Mouse (Mus musculus) spleen, postnatal 0 days (tissue): ENCODE measurements around the gene Cysrt1. TPM values are rescaled to one million over a fixed set of nuclear protein-coding genes. Genes with fewer than 3 reads are reported as not detected.

Source experiments
- polyA plus RNA-seq: library from polyadenylated mRNA; unstranded; fragments of >200 nt; fragmentation: Nextera tagmentation; extraction: Ambion mirVana; gene quantifications from 2 replicates; pipeline ENCODE4 v1.2.1, GENCODE M21; 2015

Gene Cysrt1
- not detected in 2 replicates for polyA plus RNA-seq

GRCm38 (mm10) chr2:25242101-25242506 is at the start of gene Cysrt1, which contains the start of gene Rnf208:
Gene Cysrt1, minus strand, starts transcription at chr2:25242452.
Gene Rnf208, plus strand, starts transcription at chr2:25242255.

GRCm38 (mm10) chr2:25289651-25290050 is 47.4 kb upstream of the Cysrt1 start, which contains the start of gene Lrrc26:
Gene Lrrc26, plus strand, starts transcription at chr2:25289915.

GRCm38 (mm10) chr2:25287927-25288649 is 45.8 kb upstream of the Cysrt1 start, which contains the start of gene Tmem210:
Gene Tmem210, plus strand, starts transcription at chr2:25288145.

GRCm38 (mm10) chr2:25271827-25272511 is 29.7 kb upstream of the Cysrt1 start, which contains the start of the genes Ssna1 and Anapc2:
Gene Ssna1, minus strand, starts transcription at chr2:25272438.
Gene Anapc2, plus strand, starts transcription at chr2:25272478.

GRCm38 (mm10) chr2:25262291-25262767 is 20.1 kb upstream of the Cysrt1 start, which contains the start of gene Tprn:
Gene Tprn, plus strand, starts transcription at chr2:25262618.

GRCm38 (mm10) chr2:25255284-25255779 is 13.1 kb upstream of the Cysrt1 start, which contains the start of gene Tmem203:
Gene Tmem203, plus strand, starts transcription at chr2:25255439.

GRCm38 (mm10) chr2:25246183-25247072 is 4.2 kb upstream of the Cysrt1 start, which contains the start of gene AL732309.1:
Gene AL732309.1, minus strand, starts transcription at chr2:25246863.

GRCm38 (mm10) chr2:25236614-25237013 is 5.6 kb downstream of the Cysrt1 start, which contains the start of gene Rnf224:
Gene Rnf224, minus strand, starts transcription at chr2:25236787.

GRCm38 (mm10) chr2:25234050-25234449 is 8.2 kb downstream of the Cysrt1 start, which contains the start of gene Slc34a3:
Gene Slc34a3, minus strand, starts transcription at chr2:25234364.

GRCm38 (mm10) chr2:25224492-25224765 is 17.8 kb downstream of the Cysrt1 start, which contains the start of gene Tubb4b:
Gene Tubb4b, minus strand, starts transcription at chr2:25224702.

GRCm38 (mm10) chr2:25218445-25218844 is 23.8 kb downstream of the Cysrt1 start, which contains the start of gene Fam166a:
Gene Fam166a, plus strand, starts transcription at chr2:25218745.

GRCm38 (mm10) chr2:25214444-25214843 is 27.8 kb downstream of the Cysrt1 start, which contains the start of gene Stpg3:
Gene Stpg3, minus strand, starts transcription at chr2:25214637.

GRCm38 (mm10) chr2:25211121-25211670 is 31.1 kb downstream of the Cysrt1 start, which contains the start of gene Nelfb:
Gene Nelfb, minus strand, starts transcription at chr2:25211489.

GRCm38 (mm10) chr2:25196172-25196954 is 45.9 kb downstream of the Cysrt1 start, which contains the start of gene Tor4a:
Gene Tor4a, minus strand, starts transcription at chr2:25196886.

Other genes with a start within 250 kb of the Cysrt1 start
- gene Nsmf, start 188.1 kb downstream of the Cysrt1 start, polyA plus RNA-seq, result 16.5 and 22.2 TPM in 2 replicates
- not detected in 2 replicates for gene Entpd8, start 162.1 kb downstream of the Cysrt1 start, polyA plus RNA-seq
- 0.07 and 0.21 TPM in 2 replicates for gene Noxa1, start 147.3 kb downstream of the Cysrt1 start, polyA plus RNA-seq
- 5.3 and 5.6 TPM in 2 replicates for gene Nrarp, start 61.7 kb downstream of the Cysrt1 start, polyA plus RNA-seq
- 9.0 and 12.1 TPM in 2 replicates for gene Tor4a, start 45.6 kb downstream of the Cysrt1 start, polyA plus RNA-seq
- 46.6 and 50.8 TPM in 2 replicates for gene Nelfb, start 31.0 kb downstream of the Cysrt1 start, polyA plus RNA-seq
- gene Stpg3, start 27.8 kb downstream of the Cysrt1 start, polyA plus RNA-seq, result not detected in 2 replicates
- gene Fam166a, start 23.7 kb downstream of the Cysrt1 start, polyA plus RNA-seq, result 0.82 and 1.2 TPM in 2 replicates
- 605 and 682 TPM in 2 replicates for gene Tubb4b, start 17.8 kb downstream of the Cysrt1 start, polyA plus RNA-seq
- 0.07 TPM in 1 of 2 replicates, not detected in the other for gene Slc34a3, start 8.1 kb downstream of the Cysrt1 start, polyA plus RNA-seq
- 0.10 TPM in 1 of 2 replicates, not detected in the other for gene Rnf224, start 5.7 kb downstream of the Cysrt1 start, polyA plus RNA-seq
- 0.69 and 0.85 TPM in 2 replicates for gene Rnf208, start 197 bp downstream of the Cysrt1 start, polyA plus RNA-seq
- gene AL732309.1, start 4.4 kb upstream of the Cysrt1 start, polyA plus RNA-seq, result 2.9 and 3.5 TPM in 2 replicates
- gene Tmem203, start 13.0 kb upstream of the Cysrt1 start, polyA plus RNA-seq, result 31.2 and 35.2 TPM in 2 replicates
- 7.7 and 9.0 TPM in 2 replicates for gene Tprn, start 20.2 kb upstream of the Cysrt1 start, polyA plus RNA-seq
- 176 and 182 TPM in 2 replicates for gene Ssna1, start 30.0 kb upstream of the Cysrt1 start, polyA plus RNA-seq
- 45.1 and 48.8 TPM in 2 replicates for gene Anapc2, start 30.0 kb upstream of the Cysrt1 start, polyA plus RNA-seq
- gene Tmem210, start 45.7 kb upstream of the Cysrt1 start, polyA plus RNA-seq, result not detected in 2 replicates
- not detected in 2 replicates for gene Lrrc26, start 47.5 kb upstream of the Cysrt1 start, polyA plus RNA-seq
- gene Grin1, start 76.7 kb upstream of the Cysrt1 start, polyA plus RNA-seq, result 0.06 TPM in 1 of 2 replicates, not detected in the other
- gene Man1b1, start 89.9 kb upstream of the Cysrt1 start, polyA plus RNA-seq, result 30.8 and 37.7 TPM in 2 replicates
- 8.5 and 10.1 TPM in 2 replicates for gene Dpp7, start 113.9 kb upstream of the Cysrt1 start, polyA plus RNA-seq
- 20.1 and 27.6 TPM in 2 replicates for gene Uap1l1, start 123.2 kb upstream of the Cysrt1 start, polyA plus RNA-seq
- 28.3 and 28.4 TPM in 2 replicates for gene Sapcd2, start 129.9 kb upstream of the Cysrt1 start, polyA plus RNA-seq
- gene Entpd2, start 153.4 kb upstream of the Cysrt1 start, polyA plus RNA-seq, result 1.3 and 2.0 TPM in 2 replicates
- gene Npdc1, start 156.9 kb upstream of the Cysrt1 start, polyA plus RNA-seq, result 11.4 and 14.1 TPM in 2 replicates
- 1.7 and 2.6 TPM in 2 replicates for gene Fut7, start 180.8 kb upstream of the Cysrt1 start, polyA plus RNA-seq
- gene Abca2, start 186.3 kb upstream of the Cysrt1 start, polyA plus RNA-seq, result 1.5 and 1.6 TPM in 2 replicates
- 4.8 and 4.9 TPM in 2 replicates for gene Clic3, start 214.4 kb upstream of the Cysrt1 start, polyA plus RNA-seq
- gene Paxx, start 218.6 kb upstream of the Cysrt1 start, polyA plus RNA-seq, result 22.5 and 28.9 TPM in 2 replicates
- gene Ptgds, start 227.6 kb upstream of the Cysrt1 start, polyA plus RNA-seq, result 1.7 and 2.4 TPM in 2 replicates